Mouse (Mus musculus): ENCODE measurements around the gene Zfp420.

Zfp420 gene

DNA sequence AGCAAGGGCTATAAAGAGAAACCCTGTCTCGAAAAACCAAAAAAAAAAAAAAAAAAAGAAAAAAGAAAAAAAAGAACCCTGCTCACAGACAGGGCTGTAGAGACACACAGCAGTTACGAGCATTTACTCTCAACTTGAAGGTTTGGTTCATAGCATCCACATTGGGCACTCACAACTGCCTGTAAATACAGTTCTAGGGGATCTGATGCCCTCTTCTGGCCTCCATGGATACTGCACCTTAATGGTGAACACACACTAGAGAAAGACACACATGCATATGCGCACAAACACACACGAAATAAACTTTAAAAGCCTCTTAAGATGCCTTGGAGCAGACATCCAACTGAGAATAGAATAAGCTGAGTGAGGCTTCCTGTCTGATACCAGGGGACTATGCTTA, 38.6 kb downstream of the Zfp420 start:
- DNase-seq (ENCODE audit: extremely low read depth, low read depth): no peak

DNA sequence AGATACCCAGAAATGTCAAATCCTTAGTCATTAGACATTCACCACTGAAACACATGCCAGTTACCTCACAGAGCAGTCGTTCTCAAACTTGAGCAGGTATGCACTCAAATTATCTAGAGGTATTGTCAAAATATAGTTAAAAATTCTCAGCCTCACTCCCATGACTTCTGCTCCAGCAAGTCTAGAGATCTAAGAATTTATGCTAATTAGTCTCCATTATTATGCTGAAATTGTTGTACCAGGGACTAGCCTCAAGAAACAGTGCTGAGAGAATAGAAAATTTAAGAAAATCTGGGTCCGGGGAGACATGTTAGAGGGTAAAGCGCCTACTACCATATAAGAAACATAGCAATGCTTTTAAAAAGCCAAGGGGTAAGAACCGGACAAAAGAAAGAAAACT, 44.3 kb downstream of the Zfp420 start:
- DNase-seq (ENCODE audit: extremely low read depth, low read depth): no peak

DNA sequence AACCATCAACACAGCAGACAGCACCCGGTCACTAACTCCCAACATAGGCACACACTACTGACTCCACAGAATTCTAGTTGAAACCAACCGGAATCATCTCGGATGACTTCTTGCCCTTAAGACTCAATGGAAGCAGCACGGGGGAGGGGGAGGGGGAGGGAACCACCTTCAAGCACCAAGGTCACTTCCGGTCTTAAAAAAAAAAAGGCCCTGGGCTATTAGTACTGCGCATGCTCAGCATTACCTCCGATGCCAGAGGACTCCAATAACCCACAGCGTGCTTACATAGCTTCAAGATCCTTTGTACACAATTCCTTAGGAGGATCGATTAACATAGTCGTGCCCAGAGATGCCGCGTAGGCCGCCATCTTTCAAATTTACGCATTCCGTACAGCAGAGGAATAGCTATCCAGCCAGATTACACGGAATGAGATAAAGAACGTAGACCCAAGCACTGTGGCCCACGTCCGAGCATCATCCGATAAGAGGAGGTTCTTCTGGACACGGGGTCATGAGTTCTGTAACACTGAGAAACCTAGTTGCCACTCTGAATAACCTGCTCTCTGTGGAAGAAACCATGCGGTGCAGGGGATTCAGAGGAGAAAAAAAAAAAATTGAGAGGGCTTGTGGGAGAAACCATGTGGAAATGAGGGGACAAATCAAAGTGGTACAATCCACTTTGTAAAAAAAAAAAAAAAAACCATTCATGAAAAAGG, 46.3 kb downstream of the Zfp420 start, which contains the start of gene Zfp27:
Gene Zfp27, minus strand, starts transcription at position 607 of the 716 bp plus-strand sequence.
- peak; percentile 74 for DNase-seq (ENCODE audit: extremely low read depth, low read depth)

DNA sequence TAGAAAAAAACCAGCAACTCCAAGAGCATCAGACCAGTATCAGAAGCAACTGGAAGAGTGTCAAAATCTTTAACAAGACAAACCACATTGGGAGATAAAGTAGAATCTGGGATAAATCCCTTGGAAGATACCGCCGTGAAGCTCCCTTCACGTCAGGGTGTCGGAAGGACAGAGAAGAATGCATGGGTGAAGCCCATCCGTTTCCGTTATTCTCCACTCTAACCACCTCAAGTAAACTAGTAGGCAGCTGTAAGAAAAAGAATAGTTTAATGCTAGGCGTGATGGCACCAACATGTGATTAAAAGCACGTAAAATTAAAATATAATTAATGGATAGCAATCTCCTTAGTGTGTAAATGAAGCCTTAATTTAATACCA, 46.9 kb downstream of the Zfp420 start:
- no peak for DNase-seq (ENCODE audit: extremely low read depth, low read depth)

DNA sequence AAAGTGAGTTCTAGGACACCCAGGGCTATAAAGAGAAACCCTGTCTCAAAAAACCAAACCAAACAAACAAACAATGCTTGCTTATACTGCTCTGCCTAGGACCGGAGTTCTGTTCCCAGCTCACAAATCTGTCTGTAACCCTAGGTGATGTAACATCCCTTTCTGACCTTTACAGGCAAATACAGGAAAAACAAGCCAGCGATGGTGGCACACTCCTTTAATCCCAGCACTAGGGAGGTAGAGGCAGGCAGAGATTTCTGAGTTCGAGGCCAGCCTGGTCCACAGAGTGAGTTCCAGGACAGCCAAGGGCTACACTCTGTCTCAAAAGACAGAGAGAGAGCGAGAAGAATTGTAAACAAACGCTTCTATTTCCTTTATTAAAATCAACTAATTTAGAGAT, 47.4 kb downstream of the Zfp420 start:
- DNase-seq (ENCODE audit: extremely low read depth, low read depth): no peak

DNA sequence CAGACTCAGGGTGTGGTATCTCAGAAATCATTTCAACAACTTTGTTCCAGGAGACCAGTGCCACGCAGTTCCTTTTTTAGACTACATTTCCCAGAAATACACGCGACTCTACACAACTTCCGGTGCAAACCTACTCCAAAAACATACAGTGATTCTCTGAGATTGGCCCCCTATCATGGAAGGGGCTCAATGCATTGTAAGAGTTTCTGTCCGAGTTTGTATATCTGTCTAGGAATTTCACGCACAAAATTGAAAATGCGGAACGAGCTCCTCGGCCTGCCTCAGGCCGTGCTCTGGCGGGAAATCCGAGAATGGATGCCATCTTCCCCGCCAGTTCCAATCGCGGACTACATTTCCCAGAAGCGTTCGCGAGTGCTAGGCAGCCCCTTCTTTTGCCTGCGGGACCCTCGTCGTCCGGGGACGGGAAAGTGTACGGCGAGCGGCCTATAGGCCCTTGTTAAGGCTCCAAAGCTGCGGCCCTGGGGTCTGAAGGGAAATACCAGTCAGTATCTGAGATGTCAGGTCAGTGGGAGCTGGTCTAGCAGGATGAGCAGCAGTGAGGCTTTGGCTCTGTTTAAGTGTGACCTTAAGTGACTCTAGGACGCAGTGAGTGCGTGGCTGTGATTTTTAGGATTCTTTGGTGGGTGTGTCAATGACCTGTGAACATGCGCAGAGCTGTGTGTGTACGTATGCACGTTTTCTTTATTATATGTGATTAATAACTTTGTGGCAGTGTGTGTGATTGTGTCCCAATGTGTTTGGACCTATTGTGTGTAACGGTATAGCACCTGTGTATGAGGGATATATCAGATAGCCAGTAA, 48.6 kb downstream of the Zfp420 start, which contains the start of gene Zfp383:
Gene Zfp383, plus strand, starts transcription at position 94 of the 821 bp plus-strand sequence.
- DNase-seq (ENCODE audit: extremely low read depth, low read depth): peak; percentile 61

DNA sequence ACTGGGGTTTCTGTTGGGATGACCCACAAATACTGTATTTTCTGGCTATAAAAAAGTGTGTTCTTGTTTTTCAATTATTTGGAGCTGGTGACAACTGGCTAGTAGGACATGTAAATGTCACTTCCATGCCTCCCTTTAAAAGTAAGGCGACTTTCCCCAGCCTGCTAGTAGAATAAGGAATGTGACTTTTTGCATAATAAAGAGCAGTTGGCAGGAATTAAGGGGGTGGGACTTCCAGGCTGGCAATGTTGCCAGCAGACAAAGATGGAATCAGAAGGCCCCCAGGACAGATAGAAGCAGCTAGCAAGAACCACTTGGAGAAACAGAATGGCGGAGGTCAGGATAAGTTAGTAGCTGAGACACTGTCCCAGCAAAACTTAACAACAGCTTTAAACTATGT, 50.5 kb downstream of the Zfp420 start:
- no peak for DNase-seq (ENCODE audit: extremely low read depth, low read depth)

DNA sequence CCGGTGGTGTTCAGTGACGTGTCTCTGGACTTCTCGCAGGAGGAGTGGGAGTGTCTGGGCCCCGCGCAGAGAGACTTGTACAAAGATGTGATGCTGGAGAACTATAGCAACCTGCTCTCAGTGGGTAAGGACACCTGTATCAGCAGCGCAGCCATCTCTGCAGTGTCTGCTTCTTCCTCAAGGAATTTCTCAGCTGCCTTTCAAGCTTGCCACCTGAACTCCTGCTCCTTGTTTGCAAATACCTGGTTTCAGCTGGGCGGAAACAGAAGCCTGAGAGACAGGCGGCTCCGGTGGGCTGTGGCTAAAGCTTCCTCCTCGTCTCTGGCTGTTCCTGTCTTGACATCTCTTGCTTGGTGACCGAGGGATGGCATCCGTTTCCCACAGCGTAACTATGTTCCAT, 52.4 kb downstream of the Zfp420 start:
- DNase-seq (ENCODE audit: extremely low read depth, low read depth): no peak

DNA sequence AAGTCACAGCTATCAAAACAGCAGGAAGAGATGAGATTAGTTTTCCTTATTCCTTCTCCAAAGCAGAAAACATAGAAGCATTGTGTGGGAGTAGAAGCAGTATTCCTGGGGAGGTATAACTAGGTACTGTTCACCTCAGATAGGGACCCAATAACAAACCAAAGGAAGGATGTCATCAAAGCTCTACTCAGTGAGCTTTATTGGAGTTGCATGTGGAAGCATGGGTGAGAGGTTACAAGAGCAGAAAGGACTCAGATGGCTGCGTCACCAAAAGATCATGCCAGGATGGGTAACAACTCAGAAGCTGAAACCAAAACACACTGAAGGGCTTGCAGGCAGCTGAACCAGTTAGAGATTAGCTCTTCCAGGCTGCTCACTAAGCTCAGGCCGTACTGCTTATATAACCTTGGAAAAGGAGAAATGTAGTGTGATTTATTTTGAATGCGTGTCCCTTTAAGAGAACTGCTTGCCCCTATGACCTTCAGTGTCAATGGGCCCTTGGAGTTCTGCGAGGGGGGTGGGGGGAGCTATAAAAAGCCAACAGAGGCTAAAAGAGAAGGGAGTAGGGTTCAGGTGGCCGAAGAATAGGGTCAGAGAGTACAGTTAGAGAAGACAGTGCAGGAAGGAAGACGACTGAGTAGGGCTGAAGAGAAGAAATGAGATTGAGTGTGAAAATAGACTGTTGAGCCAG, 57.7 kb downstream of the Zfp420 start:
- no peak for DNase-seq (ENCODE audit: extremely low read depth, low read depth)

DNA sequence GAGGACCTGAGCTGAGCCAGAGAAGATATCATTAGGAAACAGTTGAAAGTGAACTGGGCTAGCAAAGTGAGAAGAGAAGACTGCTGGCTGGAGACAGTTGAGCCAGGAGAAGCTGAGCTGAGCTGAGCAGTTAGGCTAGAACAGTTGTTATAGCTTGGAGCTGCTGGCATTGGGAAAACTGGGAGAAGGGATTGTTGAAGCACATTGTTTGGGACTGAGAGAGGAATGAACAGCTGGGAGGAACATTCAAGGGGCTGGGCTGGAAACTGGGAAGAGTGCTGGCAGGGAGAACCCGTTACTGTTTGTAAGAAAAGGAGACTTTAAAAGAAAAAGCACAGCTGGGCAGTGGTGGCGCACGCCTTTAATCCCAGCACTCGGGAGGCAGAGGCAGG, 58.3 kb downstream of the Zfp420 start:
- no peak for DNase-seq (ENCODE audit: extremely low read depth, low read depth)

DNA sequence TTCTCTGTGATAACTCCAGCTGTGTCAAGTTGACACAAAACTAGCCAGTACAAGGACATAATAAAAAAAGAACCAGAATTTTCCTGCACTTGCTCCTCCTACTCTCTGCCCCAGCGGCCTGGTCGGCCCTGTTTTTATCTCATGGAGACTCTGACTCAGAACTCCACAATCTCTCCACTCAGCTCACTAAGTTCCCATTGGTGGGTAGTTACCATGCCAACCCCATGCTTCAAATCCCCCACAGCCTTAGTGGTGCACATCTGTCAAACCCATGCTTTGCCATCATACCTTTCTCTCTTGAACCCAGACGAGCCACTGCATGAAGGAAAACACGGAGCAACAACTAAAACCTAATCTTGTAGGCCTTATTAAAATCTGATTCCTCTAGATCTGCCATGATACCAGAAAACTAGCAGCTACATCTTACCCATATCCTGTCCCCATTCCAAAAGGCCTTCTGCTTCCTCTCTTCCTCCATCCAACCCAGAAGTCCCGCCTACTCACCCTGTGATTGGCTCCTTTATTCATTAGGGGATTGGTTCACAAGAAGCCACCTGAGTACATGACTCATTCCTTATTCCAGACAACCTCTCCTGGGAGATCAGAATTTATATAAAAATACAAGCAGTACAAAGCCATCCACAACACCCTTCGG, 61.8 kb downstream of the Zfp420 start:
- DNase-seq (ENCODE audit: extremely low read depth, low read depth): no peak

DNA sequence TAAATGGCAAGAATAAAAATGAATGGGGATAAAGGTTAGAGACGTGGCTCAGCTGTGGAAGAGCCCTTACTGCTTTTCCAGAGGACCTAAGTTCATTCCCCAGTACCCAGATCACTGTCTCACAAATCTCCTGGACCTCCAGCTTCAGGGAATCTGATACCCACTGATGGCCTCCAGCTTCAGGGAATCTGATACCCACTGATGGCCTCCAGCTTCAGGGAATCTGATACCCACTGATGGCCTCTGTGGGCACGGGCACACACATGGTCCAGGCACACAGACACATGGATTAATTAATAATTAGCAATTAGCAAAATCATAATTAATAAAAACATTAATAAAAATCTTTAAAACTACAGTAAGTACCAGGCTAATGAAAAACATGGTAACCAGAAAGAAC, 63.0 kb downstream of the Zfp420 start:
- no peak for DNase-seq (ENCODE audit: extremely low read depth, low read depth)
